9 mouse cellular contexts compared by ENCODE assay signal in the genomic region with DNA sequence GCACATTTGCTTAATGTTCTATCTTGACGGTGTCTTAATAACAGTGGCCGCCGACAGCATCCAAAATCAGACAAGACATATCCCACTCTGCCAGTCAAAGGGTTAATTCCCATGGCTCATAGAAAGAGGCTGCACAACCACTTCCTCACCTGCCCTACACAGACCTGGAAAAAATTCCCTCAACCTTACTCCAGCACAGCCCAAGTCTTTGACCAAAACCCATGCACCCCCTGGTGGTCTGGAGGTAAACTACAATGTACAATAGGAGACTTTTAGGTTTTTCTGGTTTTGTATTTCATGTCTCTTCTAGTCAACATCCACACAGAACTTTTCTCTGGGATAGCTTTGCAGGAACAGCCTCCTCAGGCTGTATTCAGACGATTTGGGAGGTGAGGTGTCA. TPM values are rescaled to one million over a fixed set of nuclear protein-coding genes. Genes with fewer than 3 reads are reported as not detected.
DNase-seq lines count a peak whose midpoint lies in the region; ATAC-seq lines count a peak whose summit lies in the region.
"Had no signal": no experiment of that assay in that cellular context is flagged by ENCODE, and none has a peak within 500 bp of the region (broad histone marks: within the 10 kb centered on the region; RNA-seq: fewer than 3 reads in every experiment).

No protein-coding gene starts in this region.

- no peaks in the 10 kb centered on the region for H3K9me3 ChIP-seq in midbrain, embryonic 14.5 days (ENCODE audit: control insufficient read depth, low read length)
- H3K9me3 ChIP-seq: midbrain, embryonic 12.5 days had no signal

- no peak overlapping the region for H3K4me3 ChIP-seq in midbrain, embryonic 14.5 days (replicated peaks; ENCODE audit: low read depth, low read length)
- H3K4me3 ChIP-seq: midbrain, embryonic 12.5 days had no signal

- DNase-seq in gastrocnemius, adult 18-20 months (ENCODE audit: low spot score), result peak; percentile 68
- DNase-seq in gastrocnemius, postnatal 25 days, result no peak
- DNase-seq in ES-CJ7 (ENCODE audit: low read depth, low spot score), result peak; percentile 77
- peak; percentile 33 to 53 for DNase-seq in cerebellum, adult 18-20 months
- DNase-seq in heart, adult 8-10 months (ENCODE audit: low spot score), result peak; percentile 76
- DNase-seq in kidney, postnatal 4 days, result peak; percentile 65 to 73
- DNase-seq in midbrain, embryonic 14.5 days, result peak; percentile 69
- DNase-seq in testis, postnatal 10 days (ENCODE audit: low spot score), result peak; percentile 84

- WGBS in midbrain, embryonic 14.5 days, result 84% methylated on average over 4 of the region's 4 CpGs

- H3K36me3 ChIP-seq in midbrain, embryonic 14.5 days (ENCODE audit: control insufficient read depth, insufficient read depth, low read length), result no peaks in the 10 kb centered on the region
- H3K36me3 ChIP-seq: midbrain, embryonic 12.5 days had no signal

- H3K4me2 ChIP-seq in midbrain, embryonic 14.5 days (ENCODE audit: low read length), result no peak overlapping the region
- H3K4me2 ChIP-seq: midbrain, embryonic 12.5 days had no signal

- H3K9ac ChIP-seq in midbrain, embryonic 14.5 days (replicated peaks; ENCODE audit: low read length), result no peak overlapping the region
- H3K9ac ChIP-seq: midbrain, embryonic 12.5 days had no signal

- no peak for ATAC-seq in midbrain, embryonic 14.5 days (ENCODE audit: low FRiP score, low TSS enrichment)

- H3K27ac ChIP-seq in midbrain, embryonic 14.5 days (replicated peaks; ENCODE audit: low read depth, low read length), result no peak overlapping the region
- H3K27ac ChIP-seq: midbrain, embryonic 12.5 days had no signal

- H3K27me3 ChIP-seq in midbrain, embryonic 14.5 days (ENCODE audit: control insufficient read depth, insufficient read depth, low read length), result no peaks in the 10 kb centered on the region
- H3K27me3 ChIP-seq: midbrain, embryonic 12.5 days had no signal

- H3K4me1 ChIP-seq in midbrain, embryonic 14.5 days (ENCODE audit: control insufficient read depth, insufficient read depth, low read length), result no peaks in the 10 kb centered on the region
- H3K4me1 ChIP-seq: midbrain, embryonic 12.5 days had no signal

RNA-seq across cellular contexts. Expression of a gene that starts 32.8 kb away (rescaled TPM):
- total RNA-seq in gastrocnemius, adult 18-20 months (2021), result 10 to 100 TPM; 57.8 to 68.4 TPM
- total RNA-seq in gastrocnemius, postnatal 25 days (2021), result 10 to 100 TPM; 46.0 to 61.1 TPM
- total RNA-seq in heart, adult 8-10 months (2022), result 10 to 100 TPM; 74.9 to 84.2 (median 79.7) TPM
- 183 and 222 TPM in 2 replicates for polyA plus RNA-seq in midbrain, embryonic 14.5 days (2014; fragmentation: Nextera tagmentation; extraction: Ambion mirVana)
